ENCODE assay signal across 8 mouse cellular contexts in genomic region chr6:134830776-134831175, GRCm38 (mm10). TPM values are rescaled to one million over a fixed set of nuclear protein-coding genes. Genes with fewer than 3 reads are reported as not detected.
DNase-seq lines count a peak whose midpoint lies in the region; ATAC-seq and TF ChIP-seq lines count a peak whose summit lies in the region.

No protein-coding gene starts in this region.

- H3K9ac ChIP-seq in heart, embryonic 15.5 days = peak overlapping the region; percentile 52
- H3K9ac ChIP-seq in forebrain, embryonic 16.5 days (replicated peaks; ENCODE audit: low read depth, low read length) = peak overlapping the region; percentile 81
- peak overlapping the region; percentile 83 for H3K9ac ChIP-seq in liver, postnatal 0 days (replicated peaks)

- 1% methylated on average over 10 of the region's 10 CpGs for WGBS in heart, embryonic 15.5 days
- WGBS in forebrain, embryonic 16.5 days = 3% methylated on average over 10 of the region's 10 CpGs
- 2% methylated on average over 10 of the region's 10 CpGs for WGBS in liver, postnatal 0 days (ENCODE audit: insufficient replicate concordance)

- peak overlapping the region; percentile 76 for H3K4me2 ChIP-seq in heart, embryonic 15.5 days
- H3K4me2 ChIP-seq in forebrain, embryonic 16.5 days (ENCODE audit: low read length) = peak overlapping the region; percentile 82
- H3K4me2 ChIP-seq in liver, postnatal 0 days (ENCODE audit: low read depth, low read length) = peak overlapping the region; percentile 88

- TF ChIP-seq EP300 in liver, postnatal 0 days (IDR thresholded peaks at IDR 0.05; ENCODE audit: low read depth) = no peak

- peak overlapping the region; percentile 97 for H3K27ac ChIP-seq in heart, embryonic 15.5 days
- H3K27ac ChIP-seq in forebrain, embryonic 16.5 days (ENCODE audit: low read length) = no peak overlapping the region
- H3K27ac ChIP-seq in liver, postnatal 0 days (ENCODE audit: low read depth) = peak overlapping the region; percentile 98

- no peaks in the 10 kb centered on the region for H3K27me3 ChIP-seq in heart, embryonic 15.5 days
- H3K27me3 ChIP-seq in G1E (ENCODE audit: insufficient read depth, low read length) = peaks cover 8% of the 10 kb centered on the region
- H3K27me3 ChIP-seq in forebrain, embryonic 16.5 days (replicated peaks; ENCODE audit: control insufficient read depth, insufficient read depth, low read length) = no peaks in the 10 kb centered on the region
- no peaks in the 10 kb centered on the region for H3K27me3 ChIP-seq in liver, postnatal 0 days (ENCODE audit: insufficient read depth, low read length)

- H3K36me3 ChIP-seq in heart, embryonic 15.5 days = no peaks in the 10 kb centered on the region
- H3K36me3 ChIP-seq in G1E (replicated peaks) = peaks cover 4% of the 10 kb centered on the region
- H3K36me3 ChIP-seq in forebrain, embryonic 16.5 days (ENCODE audit: control insufficient read depth, insufficient read depth) = no peaks in the 10 kb centered on the region
- H3K36me3 ChIP-seq in liver, postnatal 0 days (replicated peaks; ENCODE audit: insufficient read depth, low read length) = no peaks in the 10 kb centered on the region

- no peak for DNase-seq in heart, adult 11 months
- peak; percentile 6 for DNase-seq in G1E (ENCODE audit: low spot score)
- peak; percentile 21 for DNase-seq in liver, postnatal 0 days
- no peak for DNase-seq in right cerebral cortex, postnatal 14 days
- DNase-seq in adipocyte (ENCODE audit: low spot score) = no peak
- DNase-seq in urinary bladder, adult 2 months (ENCODE audit: low spot score) = no peak

- H3K4me3 ChIP-seq in heart, embryonic 15.5 days = peak overlapping the region; percentile 79
- H3K4me3 ChIP-seq in G1E (ENCODE audit: low read depth, low read length) = peak overlapping the region; percentile 85
- H3K4me3 ChIP-seq in forebrain, embryonic 16.5 days (replicated peaks; ENCODE audit: low read length) = peak overlapping the region; percentile 87
- H3K4me3 ChIP-seq in liver, postnatal 0 days (ENCODE audit: low read depth, low read length) = peak overlapping the region; percentile 69

- no peak for TF ChIP-seq CTCF in G1E (IDR thresholded peaks at IDR 0.05; ENCODE audit: low read depth, low read length)
- TF ChIP-seq CTCF in liver, postnatal 0 days (IDR thresholded peaks at IDR 0.05; ENCODE audit: low read depth) = no peak

- H3K9me3 ChIP-seq in heart, embryonic 15.5 days (replicated peaks) = no peaks in the 10 kb centered on the region
- H3K9me3 ChIP-seq in G1E (replicated peaks) = no peaks in the 10 kb centered on the region
- H3K9me3 ChIP-seq in forebrain, embryonic 16.5 days (ENCODE audit: control insufficient read depth, low read length) = no peaks in the 10 kb centered on the region
- no peaks in the 10 kb centered on the region for H3K9me3 ChIP-seq in liver, postnatal 0 days (ENCODE audit: low read length)

- peaks cover 10% of the 10 kb centered on the region for H3K4me1 ChIP-seq in heart, embryonic 15.5 days (replicated peaks)
- H3K4me1 ChIP-seq in G1E (ENCODE audit: insufficient read depth, low read depth, low read length) = peaks cover 36% of the 10 kb centered on the region
- peaks cover 9% of the 10 kb centered on the region for H3K4me1 ChIP-seq in forebrain, embryonic 16.5 days (replicated peaks; ENCODE audit: control insufficient read depth, insufficient read depth, low read length)
- peaks cover 40% of the 10 kb centered on the region for H3K4me1 ChIP-seq in liver, postnatal 0 days (ENCODE audit: insufficient read depth)

- no peak for ATAC-seq in heart, embryonic 15.5 days (replicated peaks; ENCODE audit: insufficient number of reproducible peaks, insufficient read depth, low FRiP score, low read depth)
- no peak for ATAC-seq in G1E (ENCODE audit: extremely low read depth, insufficient number of reproducible peaks, low FRiP score, poor library complexity, severe bottlenecking)
- ATAC-seq in forebrain, embryonic 16.5 days = no peak
- no peak for ATAC-seq in liver, postnatal 0 days

RNA-seq across cellular contexts. Expression of gene Crebl2, which starts 0.8 kb away (rescaled TPM):
- 2.2 and 2.5 TPM in 2 replicates for polyA plus RNA-seq in heart, embryonic 15.5 days (2015; fragmentation: Nextera tagmentation; extraction: Ambion mirVana)
- total RNA-seq in G1E (2014; fragmentation: Nextera tagmentation) = 8.4 and 11.4 TPM in 2 replicates
- total RNA-seq in G1E (2017) = 10.7 and 12.3 TPM in 2 replicates
- polyA plus RNA-seq in G1E (2012) = 2.0 and 2.4 TPM in 2 replicates
- 3.8 and 4.3 TPM in 2 replicates for polyA plus RNA-seq in forebrain, embryonic 16.5 days (2015; fragmentation: Nextera tagmentation; extraction: Ambion mirVana)
- polyA plus RNA-seq in liver, postnatal 0 days (2015; fragmentation: Nextera tagmentation; extraction: Ambion mirVana) = 6.3 and 6.6 TPM in 2 replicates
- polyA plus RNA-seq in urinary bladder, adult 2 months (2012; rRNA removed) = 35.3 and 37.5 TPM in 2 replicates

RNA-seq across cellular contexts. Expression of gene Dusp16, which starts 38.4 kb away (rescaled TPM):
- 15.8 and 15.9 TPM in 2 replicates for polyA plus RNA-seq in heart, embryonic 15.5 days (2015; fragmentation: Nextera tagmentation; extraction: Ambion mirVana)
- total RNA-seq in G1E (2014; fragmentation: Nextera tagmentation) (55.5 TPM in 2 replicates), G1E (2017) (9.9 and 15.0 TPM in 2 replicates)
- 2.9 and 5.2 TPM in 2 replicates for polyA plus RNA-seq in G1E (2012)
- polyA plus RNA-seq in forebrain, embryonic 16.5 days (2015; fragmentation: Nextera tagmentation; extraction: Ambion mirVana) = 7.0 and 9.7 TPM in 2 replicates
- polyA plus RNA-seq in liver, postnatal 0 days (2015; fragmentation: Nextera tagmentation; extraction: Ambion mirVana) = 4.5 and 5.3 TPM in 2 replicates
- 29.4 and 34.6 TPM in 2 replicates for polyA plus RNA-seq in urinary bladder, adult 2 months (2012; rRNA removed)

Comparison
In these comparisons a context has a peak if more than half of its experiments do, and no peak if none do; other contexts are left out.
1. DNase-seq: peak in G1E (single experiment) and liver, postnatal 0 days (single experiment); none in heart, adult 11 months (single experiment), right cerebral cortex, postnatal 14 days (single experiment), adipocyte (single experiment) and urinary bladder, adult 2 months (single experiment).
2. Peak in every context shown above with its lines, with median percentiles within 50 percentile points of each other: H3K4me2 ChIP-seq, H3K4me3 ChIP-seq and H3K9ac ChIP-seq.